Mouse (Mus musculus) olfactory bulb, adult 2 months (tissue): Measurements from ENCODE around the gene Ttc12.

Experiments used
- CTCF ChIP-seq: fragments of 200-500 bp; IDR thresholded peaks from 2 replicates; pipeline ENCODE4 v1.5.1; 2012; ENCODE audit warnings: low read depth, mild to moderate bottlenecking, low read length, moderate library complexity; ENCODE audit not compliant: insufficient read depth
- POLR2A ChIP-seq: fragments of 200-500 bp; IDR thresholded peaks from 2 replicates; pipeline ENCODE4 v1.6.1; 2012; ENCODE audit warnings: mild to moderate bottlenecking, low read depth, low read length, moderate library complexity; ENCODE audit not compliant: insufficient read depth

DNA sequence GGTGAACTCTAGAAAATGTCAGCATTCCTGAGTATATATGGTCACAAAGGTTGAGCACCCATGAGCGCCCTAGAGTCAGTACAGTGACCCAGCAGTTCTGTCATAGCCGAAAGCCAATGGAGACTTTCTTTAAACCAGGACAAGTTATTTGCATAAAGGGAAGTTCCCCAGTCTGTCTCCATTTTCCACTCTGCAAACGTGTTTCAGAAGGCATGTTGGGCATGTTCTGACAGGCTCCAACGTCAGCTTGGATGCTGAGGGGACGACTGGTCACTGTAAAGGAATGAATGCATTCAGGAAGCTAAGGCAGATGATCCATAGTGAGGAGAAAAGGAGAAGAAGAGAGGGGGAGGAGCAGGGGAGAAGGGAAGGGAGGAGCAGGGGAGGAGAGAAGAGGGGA lies 58.5 kb downstream of the Ttc12 start:
- TF ChIP-seq POLR2A (no peak), CTCF (no peak)
